ENCODE assay signal across 27 mouse cellular contexts in genomic region chr6:50424271-50424670, GRCm38 (mm10). TPM values are rescaled to one million over a fixed set of nuclear protein-coding genes. Genes with fewer than 3 reads are reported as not detected.
"Had no signal": no experiment of that assay in that cellular context is flagged by ENCODE, and none has a peak within 500 bp of the region (broad histone marks: within the 10 kb centered on the region; RNA-seq: fewer than 3 reads in every experiment).

No protein-coding gene starts in this region.

- H3K27ac ChIP-seq: embryonic facial prominence, embryonic 10.5 days; embryonic facial prominence, embryonic 12.5 days; embryonic facial prominence, embryonic 13.5 days; embryonic facial prominence, embryonic 15.5 days; forebrain, embryonic 10.5 days; forebrain, embryonic 12.5 days; forebrain, embryonic 13.5 days; forebrain, embryonic 15.5 days; gastrocnemius, adult 2 months; heart, adult 2 months had no signal

- H3K36me3 ChIP-seq: embryonic facial prominence, embryonic 10.5 days; embryonic facial prominence, embryonic 12.5 days; embryonic facial prominence, embryonic 15.5 days; forebrain, embryonic 15.5 days had no signal

- H3K4me3 ChIP-seq: embryonic facial prominence, embryonic 10.5 days; embryonic facial prominence, embryonic 12.5 days; embryonic facial prominence, embryonic 13.5 days; embryonic facial prominence, embryonic 15.5 days; erythroblast, embryonic 14.5 days; forebrain, embryonic 10.5 days; forebrain, embryonic 12.5 days; forebrain, embryonic 13.5 days; forebrain, embryonic 15.5 days; gastrocnemius, adult 2 months; heart, adult 2 months had no signal

- ATAC-seq: forebrain, embryonic 13.5 days; forebrain, embryonic 14.5 days; forebrain, embryonic 15.5 days; forebrain, embryonic 16.5 days; forebrain, postnatal 0 days had no signal

- DNase-seq: cerebellum, adult 8-10 months; cerebellum, adult 9-11 months; cerebellum, postnatal 10 days; cerebellum, postnatal 14 days; cerebellum, postnatal 25 days; cerebellum, postnatal 36 days; embryo, embryonic 11 days; forebrain, postnatal 0 days; gastrocnemius, adult 2 months; gastrocnemius, postnatal 10 days; gastrocnemius, postnatal 14 days; gastrocnemius, postnatal 25 days; gastrocnemius, postnatal 36 days; heart, adult 11 months; heart, adult 18-20 months; heart, adult 2 months had no signal

- H3K4me2 ChIP-seq: embryonic facial prominence, embryonic 12.5 days; embryonic facial prominence, embryonic 13.5 days; embryonic facial prominence, embryonic 15.5 days; forebrain, embryonic 12.5 days; forebrain, embryonic 13.5 days; forebrain, embryonic 15.5 days had no signal

- H3K9ac ChIP-seq: embryonic facial prominence, embryonic 12.5 days; embryonic facial prominence, embryonic 13.5 days; embryonic facial prominence, embryonic 15.5 days; forebrain, embryonic 12.5 days; forebrain, embryonic 13.5 days; forebrain, embryonic 15.5 days; forebrain, postnatal 0 days had no signal

- H3K9me3 ChIP-seq: embryonic facial prominence, embryonic 10.5 days; embryonic facial prominence, embryonic 12.5 days; embryonic facial prominence, embryonic 13.5 days; embryonic facial prominence, embryonic 15.5 days; forebrain, embryonic 10.5 days; forebrain, embryonic 12.5 days; forebrain, embryonic 13.5 days; forebrain, embryonic 15.5 days had no signal

- H3K27me3 ChIP-seq: embryonic facial prominence, embryonic 12.5 days; embryonic facial prominence, embryonic 13.5 days; embryonic facial prominence, embryonic 15.5 days; forebrain, embryonic 12.5 days; forebrain, embryonic 13.5 days; forebrain, embryonic 15.5 days had no signal

RNA-seq across cellular contexts. Expression of gene Osbpl3, which starts 31.7 kb away (rescaled TPM):
- polyA plus RNA-seq: erythroblast, embryonic 14.5 days had no signal
